Mouse (Mus musculus) megakaryocyte, embryonic 14.5 days (primary cell): ENCODE data around the gene Aqp9.

Experiments used
- FLI1 ChIP-seq: IDR thresholded peaks from 2 replicates; pipeline ENCODE4 v1.6.1; 2012; ENCODE audit warnings: low read length, inconsistent platforms, mixed read lengths
- GATA1 ChIP-seq: IDR thresholded peaks from 3 replicates; pipeline ENCODE4 v1.6.1; 2012; ENCODE audit warnings: mixed read lengths, low read length, inconsistent platforms, borderline replicate concordance

DNA sequence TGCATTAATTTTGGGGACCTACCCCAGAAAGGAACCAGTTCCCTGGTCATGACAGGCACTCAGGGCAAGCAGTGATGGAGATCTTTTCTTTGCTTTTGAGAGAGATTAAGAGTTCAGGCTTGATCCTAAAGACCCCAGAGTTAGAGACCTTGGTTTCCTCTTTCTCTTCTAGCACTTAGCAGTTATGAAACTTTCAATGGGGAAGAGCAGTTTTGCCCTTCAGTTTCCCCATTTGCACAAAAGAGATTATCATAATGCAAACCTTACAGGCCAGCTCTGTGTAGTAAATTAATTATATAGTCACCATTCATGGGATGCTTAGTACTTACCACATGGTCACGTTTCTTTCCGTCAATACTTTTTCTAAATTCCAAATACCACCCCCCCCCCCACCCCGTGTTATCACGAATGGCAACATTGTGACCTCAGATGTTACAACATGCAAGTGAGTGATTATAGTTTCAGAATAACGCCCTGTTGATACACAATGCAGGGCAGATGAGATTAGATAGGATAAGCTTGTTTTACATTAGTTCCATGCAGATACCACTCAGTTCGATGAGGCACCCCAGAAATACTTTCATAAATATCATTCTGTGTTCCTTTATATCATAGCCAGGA, 10.9 kb upstream of the Aqp9 start:
- TF ChIP-seq FLI1 (no peak), GATA1 (no peak)
